16 mouse cellular contexts compared by ENCODE assay signal in genomic region chr16:24089840-24090762, GRCm38 (mm10).
DNase-seq lines count a peak whose midpoint lies in the region; ATAC-seq and TF ChIP-seq lines count a peak whose summit lies in the region.
"Had no signal": no experiment of that assay in that cellular context is flagged by ENCODE, and none has a peak within 500 bp of the region (broad histone marks: within the 10 kb centered on the region; RNA-seq: fewer than 3 reads in every experiment).

No protein-coding gene starts in this region.

- no peaks in the 10 kb centered on the region for H3K36me3 ChIP-seq in intestine, embryonic 14.5 days (ENCODE audit: control insufficient read depth, insufficient read depth, low read length)
- H3K36me3 ChIP-seq in liver, embryonic 15.5 days (replicated peaks): no peaks in the 10 kb centered on the region
- no peaks in the 10 kb centered on the region for H3K36me3 ChIP-seq in stomach, postnatal 0 days (ENCODE audit: control insufficient read depth, insufficient read depth, low read length)
- no peaks in the 10 kb centered on the region for H3K36me3 ChIP-seq in hindbrain, embryonic 12.5 days
- H3K36me3 ChIP-seq: forebrain, embryonic 15.5 days; G1E; heart, embryonic 13.5 days; midbrain, embryonic 15.5 days had no signal

- H3K27ac ChIP-seq in intestine, embryonic 14.5 days (ENCODE audit: low read depth): no peak overlapping the region
- H3K27ac ChIP-seq in liver, embryonic 15.5 days (replicated peaks): peak overlapping the region; percentile 19; the same call in 1 of the 2 replicates
- H3K27ac ChIP-seq in stomach, postnatal 0 days (replicated peaks): no peak overlapping the region
- no peak overlapping the region for H3K27ac ChIP-seq in hindbrain, embryonic 12.5 days
- H3K27ac ChIP-seq: forebrain, embryonic 15.5 days; heart, embryonic 13.5 days; hindbrain, embryonic 14.5 days; midbrain, embryonic 15.5 days had no signal

- WGBS in lung, adult 2 months: 67% methylated on average over 11 of the region's 11 CpGs
- 83% methylated on average over 11 of the region's 11 CpGs for WGBS in intestine, embryonic 14.5 days
- 65% methylated on average over 11 of the region's 11 CpGs for WGBS in liver, embryonic 15.5 days (ENCODE audit: insufficient replicate concordance)
- 58% methylated on average over 11 of the region's 11 CpGs for WGBS in stomach, postnatal 0 days
- 86% methylated on average over 11 of the region's 11 CpGs for WGBS in hindbrain, embryonic 12.5 days

- DNase-seq in lung, adult 18-20 months: peak; percentile 42 to 64
- DNase-seq in lung, adult 2 months: no peak
- DNase-seq in intestine, embryonic 14.5 days (ENCODE audit: low spot score): peak; percentile 48
- DNase-seq in stomach, postnatal 0 days (ENCODE audit: low spot score): peak; percentile 25
- DNase-seq in retina, embryonic 14.5 days (ENCODE audit: low spot score): no peak
- DNase-seq: adrenal gland, adult 2 months; cerebellum, adult 9-10 months; embryo, embryonic 11 days; thymus, adult 18-20 months had no signal

- TF ChIP-seq EP300 in stomach, postnatal 0 days (optimal IDR thresholded peaks at IDR 0.05): no peak

- H3K9me3 ChIP-seq in intestine, embryonic 14.5 days (ENCODE audit: control insufficient read depth, low read length): no peaks in the 10 kb centered on the region
- H3K9me3 ChIP-seq in liver, embryonic 15.5 days (replicated peaks): no peaks in the 10 kb centered on the region
- H3K9me3 ChIP-seq in stomach, postnatal 0 days (ENCODE audit: control insufficient read depth, low read length): no peaks in the 10 kb centered on the region
- no peaks in the 10 kb centered on the region for H3K9me3 ChIP-seq in hindbrain, embryonic 12.5 days (replicated peaks)
- H3K9me3 ChIP-seq: forebrain, embryonic 15.5 days; heart, embryonic 13.5 days; midbrain, embryonic 15.5 days had no signal

- H3K9ac ChIP-seq in intestine, embryonic 14.5 days (ENCODE audit: low read length): no peak overlapping the region
- no peak overlapping the region for H3K9ac ChIP-seq in liver, embryonic 15.5 days
- H3K9ac ChIP-seq in stomach, postnatal 0 days (ENCODE audit: low read length): no peak overlapping the region
- H3K9ac ChIP-seq in hindbrain, embryonic 12.5 days: no peak overlapping the region
- H3K9ac ChIP-seq: forebrain, embryonic 15.5 days; heart, embryonic 13.5 days; hindbrain, embryonic 14.5 days; midbrain, embryonic 15.5 days had no signal

- no peaks in the 10 kb centered on the region for H3K27me3 ChIP-seq in intestine, embryonic 14.5 days (replicated peaks; ENCODE audit: control insufficient read depth, insufficient read depth, low read length)
- H3K27me3 ChIP-seq in liver, embryonic 15.5 days: no peaks in the 10 kb centered on the region
- no peaks in the 10 kb centered on the region for H3K27me3 ChIP-seq in stomach, postnatal 0 days (ENCODE audit: control insufficient read depth, insufficient read depth, low read length)
- H3K27me3 ChIP-seq in hindbrain, embryonic 12.5 days: no peaks in the 10 kb centered on the region
- H3K27me3 ChIP-seq: forebrain, embryonic 15.5 days; midbrain, embryonic 15.5 days had no signal

- no peaks in the 10 kb centered on the region for H3K4me1 ChIP-seq in lung, adult 2 months (ENCODE audit: control insufficient read depth, insufficient read depth, low read length)
- no peaks in the 10 kb centered on the region for H3K4me1 ChIP-seq in intestine, embryonic 14.5 days (replicated peaks; ENCODE audit: control insufficient read depth, insufficient read depth, low read length)
- H3K4me1 ChIP-seq in liver, embryonic 15.5 days (replicated peaks): peaks cover 15% of the 10 kb centered on the region; the same call in 1 of the 2 replicates
- H3K4me1 ChIP-seq in stomach, postnatal 0 days (replicated peaks; ENCODE audit: control insufficient read depth, insufficient read depth): no peaks in the 10 kb centered on the region
- H3K4me1 ChIP-seq in hindbrain, embryonic 12.5 days: no peaks in the 10 kb centered on the region
- H3K4me1 ChIP-seq: forebrain, embryonic 15.5 days; heart, embryonic 13.5 days; midbrain, embryonic 15.5 days had no signal

- H3K4me3 ChIP-seq in lung, adult 2 months (replicated peaks; ENCODE audit: extremely low read depth, low read depth, low read length): no peak overlapping the region
- no peak overlapping the region for H3K4me3 ChIP-seq in intestine, embryonic 14.5 days (ENCODE audit: low read depth, low read length)
- no peak overlapping the region for H3K4me3 ChIP-seq in liver, embryonic 15.5 days (replicated peaks)
- no peak overlapping the region for H3K4me3 ChIP-seq in stomach, postnatal 0 days (ENCODE audit: low read depth, low read length)
- no peak overlapping the region for H3K4me3 ChIP-seq in hindbrain, embryonic 12.5 days
- H3K4me3 ChIP-seq: forebrain, embryonic 15.5 days; heart, embryonic 13.5 days; midbrain, embryonic 15.5 days had no signal

- no peak overlapping the region for H3K4me2 ChIP-seq in intestine, embryonic 14.5 days (ENCODE audit: low read length)
- no peak overlapping the region for H3K4me2 ChIP-seq in liver, embryonic 15.5 days
- no peak overlapping the region for H3K4me2 ChIP-seq in stomach, postnatal 0 days (replicated peaks; ENCODE audit: low read depth)
- H3K4me2 ChIP-seq in hindbrain, embryonic 12.5 days (replicated peaks): no peak overlapping the region
- H3K4me2 ChIP-seq: forebrain, embryonic 15.5 days; heart, embryonic 13.5 days; hindbrain, embryonic 14.5 days; midbrain, embryonic 15.5 days had no signal

- TF ChIP-seq POLR2A in lung, adult 2 months (IDR thresholded peaks at IDR 0.05; ENCODE audit: borderline replicate concordance, extremely low read depth, low read depth, low read length): no peak

- no peak for ATAC-seq in intestine, embryonic 14.5 days (replicated peaks; ENCODE audit: low FRiP score, low TSS enrichment, low read depth)
- peak; percentile 75 for ATAC-seq in liver, embryonic 15.5 days (ENCODE audit: insufficient read depth)
- peak; percentile 71 for ATAC-seq in stomach, postnatal 0 days (ENCODE audit: low FRiP score, low TSS enrichment)
- no peak for ATAC-seq in hindbrain, embryonic 12.5 days (ENCODE audit: low FRiP score)
- ATAC-seq: forebrain, embryonic 15.5 days; midbrain, embryonic 15.5 days had no signal

- TF ChIP-seq CTCF in lung, adult 2 months (IDR thresholded peaks at IDR 0.05; ENCODE audit: insufficient read depth, low read length): no peak
- TF ChIP-seq CTCF in stomach, postnatal 0 days (IDR thresholded peaks at IDR 0.05; ENCODE audit: low read depth): no peak

Comparison
In these comparisons a context has a peak if more than half of its experiments do, and no peak if none do; other contexts are left out.
1. DNase-seq: peak in lung, adult 18-20 months (2 of 2), intestine, embryonic 14.5 days (single experiment) and stomach, postnatal 0 days (single experiment); none in lung, adult 2 months (single experiment) and retina, embryonic 14.5 days (single experiment).
2. ATAC-seq: peak in liver, embryonic 15.5 days (single experiment) and stomach, postnatal 0 days (single experiment); none in intestine, embryonic 14.5 days (single experiment) and hindbrain, embryonic 12.5 days (single experiment).